Mouse (Mus musculus) heart, postnatal 14 days (tissue): ENCODE results near the gene Adora1. TPM values are rescaled to one million over a fixed set of nuclear protein-coding genes. Genes with fewer than 3 reads are reported as not detected.

ENCODE experiments used
- DNase-seq, 2 experiments: peaks; one replicate each; pipeline ENCODE4 v3.0.0; 2021 to 2022
- intact Hi-C: fragments of 180-260 bp; cut with DNase I; formaldehyde crosslinking; loops from one replicate; pipeline ENCODE4 v1.15.1; 2025
- total RNA-seq, 2 experiments: library from RNA; stranded (reverse); gene quantifications; 2 replicates each; pipeline ENCODE4 v1.2.3; 2021

Gene Adora1
- total RNA-seq, 2 experiments from 2014 or later = 20.3 to 23.0 TPM

- intact Hi-C loops = loop anchor here (5.0 kb wide), 1 partner anchor 190 kb away; no protein-coding TSS in a partner anchor
These were observed 7.1 kb upstream of the Adora1 start for GRCm38 (mm10) chr1:134242286-134242685.

GRCm38 (mm10) chr1:134241298-134241697 lies 6.1 kb upstream of the Adora1 start:
- DNase-seq = no peak
- intact Hi-C loops = loop anchor here (5.0 kb wide), 1 partner anchor 189 kb away; no protein-coding TSS in a partner anchor

More at GRCm38 (mm10) chr1:134242286-134242685, 7.1 kb upstream of the Adora1 start:
- DNase-seq = no peak

GRCm38 (mm10) chr1:134240701-134241100 lies 5.5 kb upstream of the Adora1 start:
- DNase-seq = no peak
- intact Hi-C loops = loop anchor here (5.0 kb wide), 1 partner anchor 188 kb away; no protein-coding TSS in a partner anchor

- intact Hi-C loops = loop anchor here (2.0 kb wide), 1 partner anchor 39 kb away; no protein-coding TSS in a partner anchor
- no peak for DNase-seq
These were observed 2.2 kb upstream of the Adora1 start for GRCm38 (mm10) chr1:134237438-134237837.

- intact Hi-C loops = loop anchor here (2.0 kb wide), 1 partner anchor 37 kb away; no protein-coding TSS in a partner anchor
- DNase-seq = no peak
These were observed 911 bp upstream of the Adora1 start for GRCm38 (mm10) chr1:134236142-134236541.

- DNase-seq = peak; percentile 67 to 68
- intact Hi-C loops = no loop called here
These were observed 508 bp downstream of the Adora1 start for GRCm38 (mm10) chr1:134234455-134235390.

GRCm38 (mm10) chr1:134233681-134234454 lies 1.4 kb downstream of the Adora1 start:
- peak in 1 of 2 experiments; percentile 33 for DNase-seq
- intact Hi-C loops = no loop called here

GRCm38 (mm10) chr1:134232778-134233531 lies 2.3 kb downstream of the Adora1 start:
- DNase-seq = peak; percentile 49 to 64
- intact Hi-C loops = no loop called here

- intact Hi-C loops = no loop called here
- DNase-seq = no peak
These were observed 2.9 kb downstream of the Adora1 start for GRCm38 (mm10) chr1:134232326-134232725.

DNA sequence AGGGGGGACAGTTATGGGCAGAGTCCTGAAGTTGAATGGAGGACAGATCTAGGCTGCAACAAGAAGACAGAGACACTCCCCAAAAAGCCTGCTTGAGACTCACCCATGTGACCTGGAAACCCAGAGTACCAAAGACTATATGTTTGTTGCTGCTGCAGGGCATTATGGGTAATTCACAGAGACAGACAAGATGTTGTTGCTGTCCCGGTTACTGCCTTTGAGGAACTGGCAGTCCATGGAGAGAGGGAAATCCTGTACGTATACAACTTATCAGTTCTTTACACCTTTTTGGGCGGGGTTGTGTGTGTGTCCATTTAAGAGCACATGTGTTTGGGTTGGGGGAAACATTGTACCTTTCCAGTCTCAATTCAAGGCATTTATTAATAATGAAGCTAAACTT lies 3.5 kb downstream of the Adora1 start:
- no peak for DNase-seq
- intact Hi-C loops = no loop called here

DNA sequence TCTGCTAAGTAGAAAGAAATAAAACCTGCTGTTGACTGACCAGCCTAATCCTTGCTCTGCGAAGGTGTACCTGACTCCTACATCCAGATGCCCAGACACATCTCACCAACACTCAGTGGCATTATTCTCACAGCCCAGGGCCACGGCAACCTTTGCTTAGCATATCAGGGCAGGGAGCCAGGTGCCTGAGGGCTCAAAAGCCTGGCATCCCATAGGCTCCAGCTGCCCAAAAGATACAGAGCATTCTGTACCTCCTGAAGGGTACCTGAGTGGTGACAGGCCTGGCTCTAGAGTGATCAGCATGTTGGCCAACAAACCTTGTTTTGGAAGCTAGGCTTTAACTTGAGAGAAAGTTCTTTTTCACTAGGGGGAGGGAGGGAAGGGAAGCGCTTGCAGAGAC lies 4.0 kb downstream of the Adora1 start:
- intact Hi-C loops = no loop called here
- DNase-seq = peak; percentile 58 to 69

- intact Hi-C loops = no loop called here
- no peak for DNase-seq
These were observed 4.5 kb downstream of the Adora1 start for GRCm38 (mm10) chr1:134230638-134231228.

DNA sequence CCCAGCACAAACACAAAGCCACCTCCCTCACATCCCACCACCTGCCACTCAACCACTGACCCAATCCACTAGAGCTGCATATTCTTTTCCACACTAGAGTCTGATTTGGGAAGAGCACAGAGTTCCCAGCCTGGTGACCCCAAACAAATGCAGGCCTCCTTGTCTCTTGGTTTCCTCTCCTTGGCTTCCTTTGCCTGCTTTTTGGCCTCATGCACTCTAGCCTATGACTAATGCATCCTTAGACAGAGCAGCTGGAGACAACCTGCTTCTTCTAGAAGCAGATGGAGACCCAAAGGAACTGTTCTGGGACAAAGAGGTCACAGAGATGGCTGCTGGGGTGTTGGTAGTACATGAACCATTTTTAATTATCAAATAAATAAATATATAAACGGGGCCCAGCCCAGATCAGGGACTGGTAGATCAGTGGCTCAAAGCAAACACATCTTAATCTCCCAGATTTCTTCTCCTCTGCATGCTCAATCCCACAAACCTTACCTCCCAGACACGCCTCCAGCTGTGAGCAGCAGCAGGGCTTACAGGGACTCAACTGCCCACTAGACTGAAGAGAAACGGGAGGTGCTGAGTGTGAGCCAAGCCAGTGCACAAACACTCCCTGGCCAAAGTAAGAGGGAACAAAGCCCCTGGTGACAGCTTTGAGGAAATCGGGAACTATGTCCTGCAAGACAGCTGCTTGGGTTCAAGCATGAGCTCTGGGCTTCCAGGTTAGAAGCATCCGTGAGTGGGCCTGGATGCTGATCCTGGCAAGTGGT lies 5.2 kb downstream of the Adora1 start:
- DNase-seq = peak; percentile 35 to 41

DNA sequence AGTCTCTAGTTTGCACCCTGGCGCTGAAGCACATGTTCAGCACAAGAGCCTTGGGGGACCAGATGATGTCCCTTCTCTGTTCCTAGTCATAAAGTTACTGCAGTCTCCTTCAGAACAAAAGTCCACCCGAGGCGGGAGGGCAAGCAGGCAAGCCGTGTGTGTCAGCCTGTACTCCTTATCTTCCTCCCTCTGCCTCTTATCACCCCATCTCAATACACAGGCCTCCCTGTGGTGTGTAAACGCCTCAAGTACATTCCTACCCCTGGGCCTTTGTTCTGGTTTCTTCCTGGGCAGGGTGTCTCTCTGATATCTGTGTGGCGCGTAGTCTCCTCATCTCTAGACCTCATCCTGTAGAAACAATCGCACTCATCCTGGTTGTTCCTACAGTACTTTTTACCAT lies 8.5 kb downstream of the Adora1 start:
- no peak for DNase-seq
- intact Hi-C loops = no loop called here

More for the DNA sequence above, 5.2 kb downstream of the Adora1 start:
- intact Hi-C loops = no loop called here

GRCm38 (mm10) chr1:134225375-134225774 lies 9.9 kb downstream of the Adora1 start:
- intact Hi-C loops = no loop called here

DNA sequence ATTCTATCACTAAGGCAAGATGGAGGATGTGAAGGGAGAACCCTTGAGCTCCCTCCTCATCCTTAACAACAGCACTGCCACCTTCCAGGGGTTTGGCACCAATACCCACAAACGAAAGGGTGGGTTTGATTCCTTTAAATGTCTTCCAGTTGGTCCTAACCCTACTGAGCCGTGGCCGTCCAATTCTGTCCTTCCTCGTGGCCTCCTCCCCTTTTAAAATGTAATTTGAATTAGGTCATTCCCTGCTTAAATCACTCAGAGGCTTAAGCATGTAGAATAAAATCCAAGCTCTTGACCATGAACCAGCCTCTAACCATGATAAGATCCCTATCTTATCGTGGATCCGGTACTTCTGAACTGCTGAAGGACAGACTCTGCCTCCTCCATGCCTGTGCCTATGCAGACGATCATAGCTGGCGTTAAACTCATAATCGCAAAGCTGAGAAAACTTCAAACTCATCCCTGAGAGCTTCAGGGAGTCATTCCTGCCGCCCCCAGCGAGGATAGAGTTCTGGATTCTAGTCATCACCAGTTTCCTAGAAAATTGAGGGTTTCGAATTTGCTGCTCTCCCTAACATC lies 10.5 kb downstream of the Adora1 start:
- intact Hi-C loops = no loop called here
- no peak for DNase-seq

More at GRCm38 (mm10) chr1:134225375-134225774, 9.9 kb downstream of the Adora1 start:
- DNase-seq = no peak

GRCm38 (mm10) chr1:134222122-134223055 lies 12.8 kb downstream of the Adora1 start:
- DNase-seq = peak; percentile 75 to 76
- intact Hi-C loops = no loop called here
